In genomic region chr13:94050782-94051181, GRCm38 (mm10) we compare ENCODE assay signal across 11 mouse cellular contexts. TPM values are rescaled to one million over a fixed set of nuclear protein-coding genes. Genes with fewer than 3 reads are reported as not detected.
"Had no signal": no experiment of that assay in that cellular context is flagged by ENCODE, and none has a peak within 500 bp of the region (broad histone marks: within the 10 kb centered on the region; RNA-seq: fewer than 3 reads in every experiment).

No protein-coding gene starts in this region.

- DNase-seq: left cerebral cortex, postnatal 4 days; liver; liver, embryonic 13.5 days; liver, postnatal 0 days; lung, adult 18-20 months; lung, adult 2 months; lung, embryonic 14.5 days; lung, postnatal 14 days; lung, postnatal 4 days; midbrain, embryonic 14.5 days had no signal

RNA-seq across cellular contexts. Expression of gene Lhfpl2, which starts 6.8 kb away (rescaled TPM):
- total RNA-seq: monocyte, adult 5-6 weeks had no signal
